Mouse (Mus musculus) hindbrain, embryonic 11.5 days (tissue): ENCODE measurements around the gene Olfr31. TPM values are rescaled to one million over a fixed set of nuclear protein-coding genes. Genes with fewer than 3 reads are reported as not detected.

Source experiments
- ATAC-seq: fragments of 200-750 bp; cut with Nextera tagmentation; 2 replicates; pipeline ENCODE4 v1.8.0; 2017; ENCODE audit warnings: mild to moderate bottlenecking, moderate TSS enrichment, moderate library complexity; ENCODE audit not compliant: low FRiP score
- DNase-seq: peaks from one replicate; pipeline ENCODE4 v3.0.0-alpha.2; 2015; ENCODE audit warnings: low spot score
- H3K27ac ChIP-seq: fragments of 300-500 bp; sonication (generic); 2 replicates; pipeline ENCODE4 v1.5.1; 2014; ENCODE audit warnings: mild to moderate bottlenecking, low read depth, low read length
- H3K27me3 ChIP-seq: fragments of 300-500 bp; sonication (generic); 2 replicates; pipeline ENCODE4 v1.6.1; 2014; ENCODE audit warnings: mild to moderate bottlenecking, low read length, moderate library complexity, mixed read lengths; ENCODE audit not compliant: control insufficient read depth, insufficient read depth
- H3K36me3 ChIP-seq: fragments of 300-500 bp; sonication (generic); 2 replicates; pipeline ENCODE4 v1.6.1; 2014; ENCODE audit warnings: mild to moderate bottlenecking, low read length, moderate library complexity, mixed read lengths; ENCODE audit not compliant: control insufficient read depth, insufficient read depth
- H3K4me1 ChIP-seq: fragments of 300-500 bp; sonication (generic); replicated peaks from 2 replicates; pipeline ENCODE4 v1.6.1; 2014; ENCODE audit warnings: low read length, mixed read lengths; ENCODE audit not compliant: control insufficient read depth, insufficient read depth
- H3K4me2 ChIP-seq: fragments of 300-500 bp; sonication (generic); replicated peaks from 2 replicates; pipeline ENCODE4 v1.6.1; 2014; ENCODE audit warnings: mild to moderate bottlenecking, low read depth, low read length
- H3K4me3 ChIP-seq: fragments of 300-500 bp; sonication (generic); 2 replicates; pipeline ENCODE4 v1.5.1; 2014; ENCODE audit warnings: low read depth, low read length
- H3K9ac ChIP-seq: fragments of 300-500 bp; sonication (generic); 2 replicates; pipeline ENCODE4 v1.6.1; 2014; ENCODE audit warnings: low read depth, low read length
- H3K9me3 ChIP-seq: fragments of 300-500 bp; sonication (generic); 2 replicates; pipeline ENCODE4 v1.6.1; 2016; ENCODE audit warnings: low read length; ENCODE audit not compliant: control insufficient read depth
- WGBS: fragments of 180-500 bp; shearing (Covaris S2); extraction: QIAGEN DNeasy Blood & Tissue Kit; methylation state at CpG from one replicate; pipeline ENCODE4 v1.1.7; 2014; 5-methylcytosine and 5-hydroxymethylcytosine counted together
- polyA plus RNA-seq: library from polyadenylated mRNA; unstranded; fragments of >200 nt; fragmentation: Nextera tagmentation; extraction: Ambion mirVana; gene quantifications from 2 replicates; pipeline ENCODE4 v1.2.1, GENCODE M21; 2014

Olfr31 gene
- polyA plus RNA-seq, 1 experiment from 2014 or later, result not detected

DNA sequence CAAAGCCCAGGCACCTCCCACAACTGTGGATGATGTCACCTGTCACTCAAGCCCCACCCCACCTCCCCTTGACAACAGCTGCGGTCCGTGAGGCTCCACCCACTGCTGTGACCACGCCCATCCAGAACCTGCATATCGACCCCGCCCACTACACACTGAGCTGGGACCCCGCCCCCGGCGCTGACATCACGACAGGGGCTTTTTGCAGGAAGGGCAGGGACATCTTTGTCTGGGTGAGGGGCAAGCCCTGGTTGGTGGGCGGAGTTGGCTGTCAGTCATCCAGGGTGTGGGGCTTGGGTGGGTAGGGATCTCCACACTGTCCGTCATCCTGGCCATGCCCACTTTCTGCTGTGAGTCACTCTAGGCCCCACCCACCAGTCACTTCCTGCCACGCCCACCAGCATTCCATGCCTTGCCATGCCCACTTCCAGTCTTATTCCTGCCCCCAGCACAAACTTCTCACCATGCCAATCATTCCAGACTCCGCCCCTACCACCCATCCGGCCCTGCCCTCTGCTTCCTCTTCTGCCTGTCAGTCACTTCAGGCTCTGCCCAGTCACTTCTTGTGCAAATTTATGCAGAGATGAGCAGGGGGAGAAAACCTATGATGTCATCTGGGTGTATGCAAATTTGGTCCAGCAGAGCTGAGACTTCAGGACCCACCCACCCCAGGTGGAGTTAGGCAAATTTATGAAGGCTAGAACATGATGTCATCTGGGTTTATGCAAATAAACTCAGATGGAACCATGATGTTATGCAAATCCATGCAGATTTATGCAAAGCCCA is 25.4 kb downstream of the Olfr31 start:
- 0 out of 2 replicates have a peak, but pooled peaks cover 2% of the 10 kb centered on the region for H3K36me3 ChIP-seq

DNA sequence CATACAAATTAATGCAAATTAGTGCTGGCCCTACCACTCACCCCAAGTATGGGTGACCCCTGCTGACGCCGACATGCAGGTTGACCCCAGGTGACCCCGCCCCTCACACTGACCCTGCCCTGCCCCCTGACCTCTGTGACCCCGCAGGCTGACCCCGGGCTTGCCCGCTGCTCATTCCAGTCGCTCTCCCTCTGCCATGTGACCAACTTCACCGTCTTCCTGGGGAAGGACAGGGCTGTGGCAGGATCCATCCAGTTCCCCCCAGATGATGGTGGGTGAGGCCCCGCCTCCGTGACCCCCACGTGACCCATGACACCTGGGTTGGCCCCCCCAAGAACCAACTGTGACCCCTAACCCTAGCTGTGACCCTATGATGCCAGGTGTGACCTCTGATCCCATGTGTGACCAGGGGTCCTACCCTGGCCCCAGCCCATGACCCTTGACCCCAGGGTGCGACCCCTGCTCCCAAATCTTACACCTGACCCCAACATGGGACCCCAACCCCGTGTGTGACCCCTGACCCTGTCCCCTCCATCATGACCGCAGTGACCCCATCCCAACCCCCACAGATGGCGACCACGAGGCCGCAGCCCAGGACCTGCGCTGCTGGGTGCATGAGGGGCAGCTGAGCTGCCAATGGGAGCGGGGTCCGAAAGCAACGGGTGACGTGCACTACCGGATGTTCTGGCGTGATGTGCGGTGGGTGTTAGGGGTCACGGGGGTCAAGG is 26.2 kb downstream of the Olfr31 start:
- Histone ChIP-seq H3K4me1 (no peaks in the 10 kb centered on the region), H3K9ac (no peak overlapping the region), H3K9me3 (peaks cover 14% of the 10 kb centered on the region), H3K27ac (no peak overlapping the region), H3K4me2 (no peak overlapping the region), H3K36me3 (0 out of 2 replicates have a peak, but pooled peaks cover 2% of the 10 kb centered on the region), H3K4me3 (no peak overlapping the region), H3K27me3 (no peaks in the 10 kb centered on the region)
- ATAC-seq (no peak), DNase-seq (peak; percentile 26)
- WGBS, result 96% methylated on average over 25 of the region's 26 CpGs

More for the DNA sequence above, 25.4 kb downstream of the Olfr31 start:
- DNase-seq (peak; percentile 44), ATAC-seq (peak; percentile 5)
- Histone ChIP-seq H3K4me2 (no peak overlapping the region), H3K4me1 (no peaks in the 10 kb centered on the region), H3K27ac (no peak overlapping the region), H3K4me3 (no peak overlapping the region), H3K9me3 (peaks cover 10% of the 10 kb centered on the region; the same call in 1 of the 2 replicates), H3K9ac (no peak overlapping the region), H3K27me3 (no peaks in the 10 kb centered on the region)
- WGBS, result 92% methylated on average over 14 of the region's 14 CpGs

DNA sequence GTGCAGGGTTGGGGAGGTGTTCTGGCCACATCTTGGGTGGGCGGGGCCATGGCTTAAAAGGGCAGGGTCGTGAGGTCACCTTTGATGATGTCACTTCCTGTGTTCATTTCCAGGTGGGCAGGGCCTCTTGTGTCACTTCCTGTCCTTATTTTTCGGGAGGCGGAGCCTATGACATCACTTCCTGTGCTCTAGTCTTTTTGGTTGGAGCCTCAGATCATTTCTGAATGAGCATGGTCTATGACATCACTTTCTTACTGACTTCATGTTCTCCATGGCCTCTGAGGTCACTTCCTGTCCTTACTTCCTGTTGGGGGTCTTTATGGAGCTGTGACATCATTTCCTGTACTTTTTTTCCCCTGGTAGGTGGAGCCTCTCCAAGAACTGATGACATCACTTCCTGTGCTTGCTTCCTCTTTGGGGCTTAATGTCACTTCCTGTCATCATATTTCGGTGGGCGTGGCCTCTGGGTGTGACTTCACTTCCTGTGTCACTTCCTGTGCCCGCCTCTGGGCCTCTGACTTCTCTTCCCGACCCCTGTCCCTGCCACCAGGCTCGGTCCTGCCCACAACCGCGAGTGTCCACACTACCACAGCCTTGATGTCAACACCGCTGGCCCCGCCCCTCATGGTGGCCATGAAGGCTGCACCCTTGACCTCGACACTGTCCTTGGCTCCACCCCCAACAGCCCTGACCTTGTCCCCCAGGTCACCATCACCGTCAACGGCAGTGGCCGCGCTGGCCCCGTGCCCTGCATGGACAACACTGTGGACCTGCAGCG is 27.0 kb downstream of the Olfr31 start:
- no peak overlapping the region for H3K4me2 ChIP-seq
- ATAC-seq (no peak), DNase-seq (peak; percentile 47)
- no peaks in the 10 kb centered on the region for H3K27me3 ChIP-seq
- H3K36me3 ChIP-seq, result 0 out of 2 replicates have a peak, but pooled peaks cover 2% of the 10 kb centered on the region
- no peak overlapping the region for H3K4me3 ChIP-seq
- H3K9ac ChIP-seq, result no peak overlapping the region
- H3K4me1 ChIP-seq, result no peaks in the 10 kb centered on the region
- peaks cover 17% of the 10 kb centered on the region for H3K9me3 ChIP-seq
- WGBS, result 96% methylated on average over 20 of the region's 20 CpGs
- H3K27ac ChIP-seq, result no peak overlapping the region

DNA sequence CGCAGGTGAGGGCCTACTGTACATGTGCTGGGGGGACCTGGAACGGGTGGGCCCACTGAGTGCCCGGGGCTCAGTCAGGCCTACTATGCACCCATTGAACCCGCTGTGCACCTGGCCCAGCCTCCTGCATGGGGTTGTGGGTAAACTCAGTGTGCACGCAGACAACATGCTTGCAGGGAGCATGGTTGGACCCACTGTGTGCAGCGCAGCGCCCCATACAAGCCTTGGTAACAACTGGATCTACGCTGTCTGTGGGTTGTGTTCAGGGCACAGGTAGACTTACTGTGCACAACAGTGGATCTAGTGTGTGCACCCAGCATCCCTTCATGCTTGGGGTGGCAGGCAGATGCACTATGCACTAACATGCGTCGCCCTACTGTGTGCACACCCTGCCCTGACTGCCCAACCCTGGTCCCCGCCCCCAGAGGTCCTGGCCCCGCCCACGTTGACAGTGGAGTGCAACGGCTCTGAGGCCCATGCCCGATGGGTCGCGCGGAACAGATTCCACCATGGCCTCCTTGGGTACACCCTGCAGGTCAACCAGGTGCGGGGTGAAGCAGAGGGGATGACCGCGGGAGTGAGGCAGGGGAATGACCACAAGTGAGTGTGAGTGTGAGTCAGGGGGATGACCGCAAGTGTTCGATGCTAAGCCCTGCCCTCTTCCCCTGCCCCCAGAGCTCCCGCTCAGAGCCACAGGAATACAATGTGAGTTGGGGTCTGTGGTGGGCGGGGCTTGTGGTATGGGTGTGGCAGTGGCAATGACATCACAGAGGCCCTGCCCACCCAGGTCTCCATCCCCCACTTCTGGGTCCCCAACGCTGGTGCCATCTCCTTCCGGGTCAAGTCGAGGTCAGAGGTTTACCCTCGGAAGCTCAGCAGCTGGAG is 27.9 kb downstream of the Olfr31 start:
- Histone ChIP-seq H3K4me3 (no peak overlapping the region), H3K4me1 (no peaks in the 10 kb centered on the region), H3K36me3 (0 out of 2 replicates have a peak, but pooled peaks cover 2% of the 10 kb centered on the region), H3K27ac (no peak overlapping the region), H3K9ac (no peak overlapping the region), H3K9me3 (peaks cover 17% of the 10 kb centered on the region), H3K4me2 (no peak overlapping the region), H3K27me3 (no peaks in the 10 kb centered on the region)
- 96% methylated on average over 29 of the region's 29 CpGs for WGBS
- DNase-seq (peak; percentile 1), ATAC-seq (no peak)

DNA sequence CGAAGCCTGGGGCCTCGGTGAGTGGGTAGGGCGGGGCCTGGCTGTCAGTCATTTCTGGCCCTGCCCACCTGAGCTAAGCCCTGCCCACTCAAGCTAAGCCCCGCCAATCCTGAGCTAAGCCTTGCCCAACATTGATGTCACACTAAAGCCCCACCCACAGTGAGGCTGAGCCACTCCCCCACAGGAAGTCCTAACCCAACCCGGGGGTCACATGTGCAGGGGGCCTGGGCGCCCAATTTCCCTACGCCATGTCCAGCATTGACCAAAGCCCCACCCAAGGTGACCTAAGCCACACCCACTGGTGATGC is 28.5 kb downstream of the Olfr31 start:
- DNase-seq (peak; percentile 4), ATAC-seq (no peak)
- no peak overlapping the region for H3K27ac ChIP-seq
- no peak overlapping the region for H3K4me3 ChIP-seq
- no peak overlapping the region for H3K9ac ChIP-seq
- H3K36me3 ChIP-seq, result 0 out of 2 replicates have a peak, but pooled peaks cover 2% of the 10 kb centered on the region
- H3K27me3 ChIP-seq, result no peaks in the 10 kb centered on the region
- no peak overlapping the region for H3K4me2 ChIP-seq
- WGBS, result 96% methylated on average over 7 of the region's 7 CpGs
- peaks cover 17% of the 10 kb centered on the region for H3K9me3 ChIP-seq
- H3K4me1 ChIP-seq, result no peaks in the 10 kb centered on the region

DNA sequence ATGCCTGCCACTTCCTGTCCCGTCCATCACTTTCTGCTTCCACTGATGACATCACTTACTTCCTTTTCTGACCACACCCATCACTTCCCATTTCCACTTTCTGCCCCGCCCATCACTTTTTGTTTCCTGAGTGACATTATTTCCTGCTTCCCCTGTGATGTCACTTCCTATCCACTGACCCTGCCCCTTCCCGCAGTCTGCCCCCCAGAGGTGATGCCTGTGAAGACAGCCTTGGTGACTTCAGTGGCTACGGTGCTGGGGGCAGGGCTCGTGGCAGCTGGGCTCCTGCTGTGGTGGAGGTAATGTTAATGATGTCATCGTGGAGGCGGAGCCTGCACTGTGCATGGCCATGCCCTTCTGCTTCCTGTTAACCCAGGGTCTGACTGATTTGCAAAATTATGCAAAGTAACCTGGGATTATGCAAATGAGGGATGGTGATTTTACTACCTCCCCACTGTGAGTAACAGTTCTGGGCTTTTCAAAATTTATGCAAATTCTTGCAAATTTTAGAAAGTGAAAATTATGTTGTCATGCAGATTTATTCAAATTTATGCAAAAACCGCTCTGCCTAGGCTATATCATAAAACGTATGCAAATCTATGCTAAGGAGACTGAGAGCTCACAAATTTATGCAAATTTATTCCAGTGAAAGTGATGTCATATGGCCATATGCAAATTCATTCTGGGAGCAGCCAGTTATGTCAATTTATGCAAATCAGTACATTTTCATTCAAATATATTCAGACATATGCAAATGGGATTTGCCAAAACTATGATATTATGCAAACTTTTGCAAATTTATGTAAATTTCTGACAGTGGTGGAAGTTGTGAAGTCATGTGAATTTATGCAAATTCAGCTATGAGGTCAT is 29.3 kb downstream of the Olfr31 start:
- Histone ChIP-seq H3K4me2 (no peak overlapping the region), H3K9me3 (peaks cover 17% of the 10 kb centered on the region), H3K9ac (no peak overlapping the region), H3K4me3 (no peak overlapping the region), H3K27me3 (no peaks in the 10 kb centered on the region), H3K27ac (no peak overlapping the region), H3K36me3 (0 out of 2 replicates have a peak, but pooled peaks cover 2% of the 10 kb centered on the region), H3K4me1 (no peaks in the 10 kb centered on the region)
- WGBS, result 91% methylated on average over 9 of the region's 9 CpGs
- peak; percentile 33 for DNase-seq
- ATAC-seq, result peak; percentile 36

- Histone ChIP-seq H3K4me2 (no peak overlapping the region), H3K27me3 (no peaks in the 10 kb centered on the region), H3K9me3 (peaks cover 14% of the 10 kb centered on the region), H3K36me3 (0 out of 2 replicates have a peak, but pooled peaks cover 2% of the 10 kb centered on the region), H3K9ac (no peak overlapping the region), H3K4me3 (no peak overlapping the region), H3K27ac (no peak overlapping the region), H3K4me1 (no peaks in the 10 kb centered on the region)
- 83% methylated on average over 6 of the region's 6 CpGs for WGBS
- peak; percentile 66 for DNase-seq
- 0 out of 2 replicates have a peak, but pooled peaks have one; percentile 0 for ATAC-seq
Measured at GRCm38 (mm10) chr14:14352606-14353005, 30.0 kb downstream of the Olfr31 start.
